10 mouse cellular contexts compared by ENCODE assay signal in genomic region chr7:117555735-117556134, GRCm38 (mm10).
DNase-seq lines count a peak whose midpoint lies in the region; ATAC-seq and TF ChIP-seq lines count a peak whose summit lies in the region.
"Had no signal": no experiment of that assay in that cellular context is flagged by ENCODE, and none has a peak within 500 bp of the region (broad histone marks: within the 10 kb centered on the region; RNA-seq: fewer than 3 reads in every experiment).

No protein-coding gene starts in this region.

- 0 out of 2 replicates have a peak, but pooled peaks have one; percentile 26 for ATAC-seq in forebrain, postnatal 0 days
- peak; percentile 48; the same call in 1 of the 2 replicates for ATAC-seq in limb, embryonic 13.5 days (ENCODE audit: low FRiP score, low read depth)
- peak; percentile 63 for ATAC-seq in midbrain, embryonic 16.5 days

- no peaks in the 10 kb centered on the region for H3K27me3 ChIP-seq in forebrain, postnatal 0 days (ENCODE audit: insufficient read depth, low read length)
- no peaks in the 10 kb centered on the region for H3K27me3 ChIP-seq in forebrain, embryonic 10.5 days (ENCODE audit: poor library complexity, severe bottlenecking)
- peaks cover 6% of the 10 kb centered on the region; the same call in 1 of the 2 replicates for H3K27me3 ChIP-seq in limb, embryonic 13.5 days
- H3K27me3 ChIP-seq in limb, embryonic 10.5 days (ENCODE audit: low read depth, poor library complexity, severe bottlenecking): no peaks in the 10 kb centered on the region
- no peaks in the 10 kb centered on the region; the same call in none of the 2 replicates for H3K27me3 ChIP-seq in midbrain, embryonic 16.5 days (ENCODE audit: control insufficient read depth, insufficient read depth, low read depth, low read length)

- H3K4me2 ChIP-seq in forebrain, postnatal 0 days (ENCODE audit: low read depth): no peak overlapping the region
- H3K4me2 ChIP-seq in limb, embryonic 13.5 days (replicated peaks): no peak overlapping the region
- H3K4me2 ChIP-seq in midbrain, embryonic 16.5 days (ENCODE audit: low read length): no peak overlapping the region

- no peaks in the 10 kb centered on the region for H3K9me3 ChIP-seq in forebrain, postnatal 0 days (ENCODE audit: low read length)
- H3K9me3 ChIP-seq in forebrain, embryonic 10.5 days: no peaks in the 10 kb centered on the region
- H3K9me3 ChIP-seq in limb, embryonic 13.5 days: no peaks in the 10 kb centered on the region
- H3K9me3 ChIP-seq in limb, embryonic 10.5 days (replicated peaks): no peaks in the 10 kb centered on the region
- H3K9me3 ChIP-seq in midbrain, embryonic 16.5 days (replicated peaks; ENCODE audit: control insufficient read depth, low read length, poor library complexity, severe bottlenecking): no peaks in the 10 kb centered on the region
- H3K9me3 ChIP-seq: megakaryocyte, embryonic 14.5 days had no signal

- H3K36me3 ChIP-seq in forebrain, postnatal 0 days (ENCODE audit: insufficient read depth): no peaks in the 10 kb centered on the region
- peaks cover 7% of the 10 kb centered on the region; the same call in 1 of the 2 replicates for H3K36me3 ChIP-seq in forebrain, embryonic 10.5 days (replicated peaks)
- H3K36me3 ChIP-seq in limb, embryonic 13.5 days: no peaks in the 10 kb centered on the region
- H3K36me3 ChIP-seq in limb, embryonic 10.5 days: no peaks in the 10 kb centered on the region
- H3K36me3 ChIP-seq in midbrain, embryonic 16.5 days (ENCODE audit: control insufficient read depth, insufficient read depth, low read length): no peaks in the 10 kb centered on the region; the same call in 1 of the 2 replicates

- no peak overlapping the region for H3K4me3 ChIP-seq in forebrain, postnatal 0 days (ENCODE audit: low read depth, low read length)
- no peak overlapping the region for H3K4me3 ChIP-seq in forebrain, embryonic 10.5 days
- no peak overlapping the region for H3K4me3 ChIP-seq in limb, embryonic 13.5 days
- no peak overlapping the region for H3K4me3 ChIP-seq in limb, embryonic 10.5 days
- H3K4me3 ChIP-seq in midbrain, embryonic 16.5 days (ENCODE audit: low read depth, low read length): no peak overlapping the region
- H3K4me3 ChIP-seq: left cerebral cortex, adult 2 months; megakaryocyte, embryonic 14.5 days had no signal

- DNase-seq in forebrain, postnatal 0 days: peak; percentile 47
- no peak for DNase-seq in forebrain, embryonic 10.5 days (ENCODE audit: extremely low spot score, low spot score)
- no peak for DNase-seq in limb, embryonic 10.5 days (ENCODE audit: low spot score)
- peak; percentile 65 for DNase-seq in Muller cell, postnatal 12 days (ENCODE audit: inconsistent ontology term)
- no peak for DNase-seq in ovary, adult 18-20 months (ENCODE audit: low spot score)
- no peak for DNase-seq in B cell, adult 2 months

- no peak overlapping the region for H3K27ac ChIP-seq in forebrain, postnatal 0 days (ENCODE audit: low read depth, low read length)
- no peak overlapping the region for H3K27ac ChIP-seq in forebrain, embryonic 10.5 days
- H3K27ac ChIP-seq in limb, embryonic 13.5 days: no peak overlapping the region
- no peak overlapping the region for H3K27ac ChIP-seq in limb, embryonic 10.5 days
- H3K27ac ChIP-seq in midbrain, embryonic 16.5 days (ENCODE audit: low read length): no peak overlapping the region
- H3K27ac ChIP-seq: left cerebral cortex, adult 2 months had no signal

- TF ChIP-seq CTCF in forebrain, postnatal 0 days (IDR thresholded peaks at IDR 0.05; ENCODE audit: low read depth): no peak

- H3K9ac ChIP-seq in forebrain, postnatal 0 days: no peak overlapping the region
- H3K9ac ChIP-seq in limb, embryonic 13.5 days: no peak overlapping the region
- no peak overlapping the region for H3K9ac ChIP-seq in midbrain, embryonic 16.5 days (ENCODE audit: low read depth, low read length)

- peaks cover 5% of the 10 kb centered on the region; the same call in 1 of the 2 replicates for H3K4me1 ChIP-seq in forebrain, postnatal 0 days (ENCODE audit: insufficient read depth)
- H3K4me1 ChIP-seq in forebrain, embryonic 10.5 days: peaks cover 48% of the 10 kb centered on the region
- peaks cover 50% of the 10 kb centered on the region for H3K4me1 ChIP-seq in limb, embryonic 13.5 days
- H3K4me1 ChIP-seq in limb, embryonic 10.5 days: peaks cover 50% of the 10 kb centered on the region
- peaks cover 22% of the 10 kb centered on the region for H3K4me1 ChIP-seq in midbrain, embryonic 16.5 days (ENCODE audit: control insufficient read depth, insufficient read depth, low read length)

- 38% methylated on average over 2 of the region's 2 CpGs for WGBS in forebrain, postnatal 0 days
- WGBS in forebrain, embryonic 10.5 days: 81% methylated on average over 2 of the region's 2 CpGs
- 29% methylated on average over 2 of the region's 2 CpGs for WGBS in limb, embryonic 13.5 days
- 82% methylated on average over 2 of the region's 2 CpGs for WGBS in limb, embryonic 10.5 days
- WGBS in midbrain, embryonic 16.5 days: 46% methylated on average over 2 of the region's 2 CpGs

Comparison
In these comparisons a context has a peak if more than half of its experiments do, and no peak if none do; other contexts are left out.
1. DNase-seq: peak in forebrain, postnatal 0 days (single experiment) and Muller cell, postnatal 12 days (single experiment); none in forebrain, embryonic 10.5 days (single experiment), limb, embryonic 10.5 days (single experiment), ovary, adult 18-20 months (single experiment) and B cell, adult 2 months (0 of 2).
2. Peak in every context shown above with its lines, with median percentiles within 50 percentile points of each other: ATAC-seq.